Mouse (Mus musculus) erythroid progenitor cell, adult 5-6 weeks (primary cell): Measurements from ENCODE around the gene Slc19a2. TPM values are rescaled to one million over a fixed set of nuclear protein-coding genes. Genes with fewer than 3 reads are reported as not detected.
A peak's percentile ranks its signal among the peaks of the same experiment; 100 is the strongest.

ENCODE experiments used
- ATAC-seq: replicated peaks from 2 replicates; pipeline ENCODE4 v1.8.0; 2016; ENCODE audit warnings: moderate number of reproducible peaks, mild to moderate bottlenecking, moderate TSS enrichment, inconsistent platforms; ENCODE audit not compliant: poor library complexity, low FRiP score, severe bottlenecking
- total RNA-seq, 2 experiments: library from RNA; stranded (forward) in 1 of 2; stranded (reverse) in 1 of 2; fragments of 150-400 nt in 1 of 2; fragments of 186-747, 209-891 nt in 1 of 2; gene quantifications; 2 replicates each; pipeline versions ENCODE4 v1.2.3 to v1.2.4; 2015 to 2017; ENCODE audit warnings: low replicate concordance in 2 of 2

The Slc19a2 gene
- total RNA-seq, 2 experiments from 2014 or later, result 1.6 to 21.8 TPM

DNA sequence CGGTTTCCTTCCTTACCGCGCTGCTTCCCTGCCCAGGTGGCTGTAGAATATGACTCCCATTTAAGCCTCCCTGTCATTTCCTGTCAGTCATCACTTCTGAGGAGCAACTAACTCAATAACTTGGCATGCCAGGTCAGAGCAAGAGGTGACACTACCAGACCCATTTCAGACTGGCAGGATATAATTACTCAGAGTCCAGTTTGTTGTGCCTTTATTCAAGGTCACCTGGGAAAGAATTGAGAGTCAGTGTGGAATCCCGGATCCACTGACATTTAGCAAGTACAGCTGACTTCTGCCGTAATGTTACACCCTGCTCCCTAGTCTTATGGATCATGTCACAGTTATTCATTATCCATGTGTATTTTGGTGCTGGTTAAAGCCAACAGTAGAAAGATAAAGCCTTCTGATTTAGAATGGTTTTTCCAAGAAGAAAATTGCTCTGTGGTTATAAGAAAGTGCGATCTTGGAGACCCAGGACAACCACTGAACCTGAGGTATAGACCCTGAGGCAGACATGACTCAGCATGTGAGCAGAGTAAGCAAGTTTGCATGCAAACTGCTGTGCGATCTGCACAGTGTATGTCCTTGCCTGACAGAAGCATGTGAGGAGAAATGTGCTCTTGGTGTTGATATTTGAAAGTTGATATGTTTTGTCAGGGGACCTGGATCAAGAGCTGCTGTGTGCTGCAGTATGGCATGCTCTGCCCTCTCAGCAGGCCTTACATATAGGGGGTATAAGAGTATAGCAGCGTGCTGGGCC lies 1.7 kb downstream of the Slc19a2 start:
- no peak for ATAC-seq

DNA sequence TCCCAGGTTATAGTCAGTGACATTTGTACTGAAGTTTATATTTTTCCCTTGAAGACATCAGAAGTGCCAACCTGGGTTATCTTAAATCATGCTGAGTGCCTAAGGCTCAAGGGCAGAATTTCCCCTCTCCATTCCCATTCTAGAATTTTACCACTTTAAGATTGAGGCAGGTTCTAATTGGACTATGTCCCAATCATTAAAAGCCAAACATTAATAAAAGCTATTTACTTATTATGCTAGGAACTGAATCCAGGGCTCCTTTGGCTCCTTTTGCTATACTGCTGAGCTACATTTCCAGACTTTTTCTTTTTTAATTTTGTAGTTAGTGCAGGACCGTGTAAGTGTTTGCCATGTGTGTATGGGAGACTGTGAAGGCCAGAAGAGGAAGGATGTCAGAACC lies 2.6 kb downstream of the Slc19a2 start:
- no peak for ATAC-seq

DNA sequence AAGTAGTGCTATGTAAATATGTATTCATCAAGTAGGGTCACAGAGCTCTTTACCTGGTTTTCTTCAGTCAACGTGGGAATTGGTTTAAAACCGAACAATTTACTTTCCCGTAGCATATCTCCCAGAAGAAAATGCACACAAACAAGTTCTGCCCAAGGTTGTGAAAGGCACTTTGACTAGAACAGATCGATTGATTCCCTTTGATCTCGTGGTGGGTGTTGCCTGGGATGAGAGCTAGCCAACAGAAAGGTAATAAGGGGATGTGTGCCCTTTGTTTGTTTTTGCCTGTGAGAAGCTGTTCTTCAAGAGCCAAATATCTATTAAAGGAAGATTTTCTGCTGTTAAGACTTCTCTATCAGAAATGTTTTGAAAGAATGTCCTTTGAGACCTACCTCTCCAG lies 3.7 kb downstream of the Slc19a2 start:
- ATAC-seq, result no peak

DNA sequence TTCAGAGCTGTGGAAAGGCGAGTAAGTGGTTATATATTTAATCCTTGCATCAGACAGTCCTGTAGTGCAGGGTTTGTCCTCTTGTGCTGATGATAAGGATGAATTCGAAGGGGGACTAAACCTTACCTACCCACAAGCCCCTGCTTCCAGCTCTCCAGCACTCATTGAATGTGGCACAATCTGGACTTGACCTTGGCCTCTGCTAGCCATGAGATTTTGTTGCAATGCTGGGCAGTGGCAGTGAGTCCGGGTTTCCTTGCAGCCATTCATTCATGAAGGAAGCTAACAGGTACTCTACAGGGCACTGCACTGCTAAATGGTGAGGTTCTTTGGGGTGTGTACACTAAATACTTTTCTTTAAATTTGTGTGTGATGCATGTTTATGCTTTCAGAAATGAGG lies 6.0 kb downstream of the Slc19a2 start:
- ATAC-seq, result no peak

- ATAC-seq, result no peak
Measured at GRCm38 (mm10) chr1:164260171-164261028, 11.6 kb downstream of the Slc19a2 start.

DNA sequence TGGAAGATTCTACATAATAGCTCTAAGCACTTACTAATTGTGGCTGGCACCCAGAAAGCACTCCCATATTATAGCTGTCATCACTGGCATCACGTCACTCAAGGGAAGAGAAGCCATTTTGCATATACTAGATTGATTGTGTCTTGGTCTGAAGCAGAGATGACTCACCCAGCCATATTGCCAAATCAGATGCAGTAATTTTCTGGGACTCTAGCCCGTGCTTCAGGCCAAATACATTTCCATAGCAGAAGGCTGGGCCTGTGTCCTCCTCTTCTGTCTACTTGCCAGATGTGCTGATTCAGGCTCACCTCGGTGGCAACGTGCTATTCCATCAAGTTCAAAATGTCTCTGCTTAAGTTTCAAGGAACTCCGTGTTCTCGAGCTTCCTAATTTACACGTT lies 12.7 kb downstream of the Slc19a2 start:
- ATAC-seq, result no peak

DNA sequence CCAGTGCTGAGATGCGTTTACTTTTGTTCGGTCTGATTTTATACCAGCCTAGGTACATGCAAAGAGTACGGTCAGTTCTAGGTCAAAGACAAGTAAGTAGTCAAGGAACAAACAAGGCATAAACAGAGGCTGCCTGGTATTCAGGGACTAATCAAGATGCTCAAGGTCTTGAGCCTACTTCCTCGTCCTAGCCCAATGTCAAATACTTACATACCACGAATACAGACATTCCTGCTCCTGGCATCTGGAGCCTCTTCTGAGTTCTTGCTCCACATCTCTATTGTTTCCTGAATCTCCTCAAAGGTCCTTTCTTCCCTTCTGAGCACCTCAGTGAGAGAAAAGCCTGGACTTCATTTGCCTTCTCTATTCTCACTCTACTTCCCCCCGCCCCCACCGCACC lies 22.1 kb downstream of the Slc19a2 start:
- no peak for ATAC-seq

DNA sequence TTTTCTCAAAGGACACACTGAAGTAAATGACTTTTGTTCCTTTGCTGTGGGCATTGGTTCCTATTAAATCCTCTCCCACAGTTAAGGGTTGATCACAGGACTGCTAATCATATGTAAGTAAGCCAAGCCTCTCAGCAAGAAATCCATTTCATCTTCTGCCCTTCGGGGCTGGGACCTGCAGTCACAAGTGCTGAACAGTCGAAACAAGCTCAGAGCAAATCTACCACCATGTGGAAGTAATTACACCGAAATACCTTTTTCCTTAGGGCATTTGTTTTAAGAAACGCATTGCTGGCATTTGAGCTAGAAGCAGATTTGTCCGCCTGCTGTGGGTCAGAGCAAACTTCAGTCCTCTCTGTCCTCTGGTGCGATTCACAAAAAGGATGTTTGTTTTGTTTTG lies 24.8 kb downstream of the Slc19a2 start:
- no peak for ATAC-seq

- peak; percentile 100 for ATAC-seq
Measured at GRCm38 (mm10) chr1:164275455-164275954, 26.7 kb downstream of the Slc19a2 start, which contains the start of gene Ccdc181. Ccdc181 (plus strand) TSS chr1:164275585.

DNA sequence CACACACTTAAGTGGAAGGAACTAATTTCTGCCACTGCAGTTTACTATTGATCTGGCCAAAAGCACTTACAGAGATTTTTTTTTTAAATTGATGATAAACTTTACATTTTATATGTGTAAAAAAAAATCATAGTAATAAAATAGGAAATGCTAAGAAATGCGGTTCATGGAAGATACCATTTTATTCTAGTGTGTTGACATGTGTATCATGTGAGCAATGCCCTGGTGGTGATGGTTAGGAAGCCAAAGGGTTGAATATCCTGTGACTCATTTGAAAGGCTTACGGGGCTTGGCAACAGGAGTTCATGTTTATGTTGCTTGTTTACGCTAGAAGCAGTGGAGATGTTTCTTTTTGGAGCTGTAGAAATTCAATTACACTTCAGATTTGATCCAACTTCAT lies 27.7 kb downstream of the Slc19a2 start:
- no peak for ATAC-seq

- ATAC-seq, result no peak
Measured at GRCm38 (mm10) chr1:164279332-164279731, 30.5 kb downstream of the Slc19a2 start.

GRCm38 (mm10) chr1:164284007-164284406 lies 35.2 kb downstream of the Slc19a2 start:
- ATAC-seq, result no peak

GRCm38 (mm10) chr1:164287406-164287805 lies 38.6 kb downstream of the Slc19a2 start:
- no peak for ATAC-seq

- no peak for ATAC-seq
Measured at GRCm38 (mm10) chr1:164292040-164292439, 43.2 kb downstream of the Slc19a2 start.

DNA sequence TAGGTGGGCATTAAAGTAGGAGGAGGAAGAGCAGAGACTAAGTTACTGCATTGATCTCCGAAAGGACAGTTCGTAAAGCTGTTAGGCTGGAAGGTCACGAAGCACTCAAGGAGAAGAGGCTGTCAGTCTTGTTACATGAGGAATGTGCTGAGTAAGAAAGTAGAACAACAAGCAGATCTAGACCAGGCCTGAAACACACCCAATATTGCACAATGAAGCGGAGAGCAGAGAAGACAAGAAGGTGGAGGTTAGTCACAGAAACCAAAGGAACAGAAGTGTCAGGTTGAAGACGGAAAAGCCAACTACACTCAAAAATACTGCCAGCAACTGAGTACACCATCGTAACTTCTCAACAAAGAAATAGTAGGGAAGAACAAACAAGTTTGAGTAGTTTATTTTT lies 45.2 kb downstream of the Slc19a2 start:
- ATAC-seq, result no peak

DNA sequence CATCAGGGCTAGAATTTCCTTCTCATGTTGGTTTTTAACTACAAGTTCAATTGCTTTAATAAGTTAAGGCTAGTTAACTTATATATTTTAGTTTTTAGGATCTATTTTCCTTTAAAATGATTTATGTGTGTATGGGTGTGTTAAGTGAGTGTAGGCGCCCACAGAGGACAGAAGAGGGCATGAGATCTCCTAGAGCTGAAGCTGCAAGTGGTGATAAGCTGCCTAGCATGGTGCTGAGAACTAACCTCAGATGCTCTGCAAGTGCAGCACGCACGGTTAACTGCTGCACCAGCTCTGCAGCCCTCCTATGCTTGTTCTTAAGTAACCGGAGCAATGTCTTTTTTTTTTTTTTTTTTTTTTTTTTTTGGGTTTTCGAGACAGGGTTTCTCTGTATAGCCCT lies 47.6 kb downstream of the Slc19a2 start:
- no peak for ATAC-seq

- no peak for ATAC-seq
Measured at GRCm38 (mm10) chr1:164301949-164302348, 53.1 kb downstream of the Slc19a2 start.

DNA sequence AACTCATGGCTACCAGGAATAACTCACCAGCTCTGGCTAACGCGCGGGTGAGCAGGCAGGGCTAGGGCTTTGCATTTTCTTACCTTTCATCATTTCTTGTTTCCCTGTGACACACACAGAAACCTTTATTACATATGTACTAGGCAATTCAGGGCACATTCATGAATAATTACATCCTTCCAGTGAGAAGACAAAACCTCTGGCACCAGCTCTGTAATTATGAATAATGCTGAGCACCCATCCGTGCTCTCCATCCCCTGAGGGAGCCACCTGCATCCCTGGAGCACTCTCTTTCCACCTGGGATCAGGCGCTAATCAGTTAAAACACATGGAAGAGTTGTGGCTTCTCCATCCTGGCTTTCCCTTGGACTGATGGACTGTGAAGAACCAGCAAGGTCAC lies 55.0 kb downstream of the Slc19a2 start, which contains the start of gene Nme7:
Gene Nme7 (plus strand): TSS at position 301 of the 400 bp plus-strand sequence.
- no peak for ATAC-seq

- ATAC-seq, result peak; percentile 96
Measured at GRCm38 (mm10) chr1:164307124-164307751, 58.4 kb downstream of the Slc19a2 start, which contains the start of gene Blzf1. Blzf1 (minus strand) TSS chr1:164307489.

DNA sequence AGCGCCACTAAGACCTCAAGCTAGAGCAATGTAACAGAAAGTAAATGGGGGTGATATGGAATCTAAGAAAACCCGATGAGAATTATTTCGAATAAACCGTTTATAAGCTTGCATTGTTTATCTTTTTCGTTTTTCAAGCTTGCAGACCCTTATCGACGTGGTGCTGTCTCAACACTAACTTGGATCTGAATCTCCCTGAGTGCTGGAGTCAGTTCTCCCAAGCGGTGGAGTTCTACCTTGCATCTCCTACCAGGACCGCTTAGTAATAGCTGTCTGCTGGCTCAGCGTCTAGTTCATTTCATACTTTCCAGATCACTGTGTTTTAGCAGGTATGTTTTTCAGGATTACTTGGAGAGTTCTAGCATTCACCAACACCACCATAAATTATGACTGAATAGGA lies 59.1 kb downstream of the Slc19a2 start:
- 0 out of 2 replicates have a peak, but pooled peaks have one; percentile 6 for ATAC-seq
